ENCODE assay signal across 11 mouse cellular contexts in genomic region chrX:160767713-160768112, GRCm38 (mm10). TPM values are rescaled to one million over a fixed set of nuclear protein-coding genes. Genes with fewer than 3 reads are reported as not detected.
DNase-seq lines count a peak whose midpoint lies in the region; ATAC-seq and TF ChIP-seq lines count a peak whose summit lies in the region.
"Had no signal": no experiment of that assay in that cellular context is flagged by ENCODE, and none has a peak within 500 bp of the region (broad histone marks: within the 10 kb centered on the region; RNA-seq: fewer than 3 reads in every experiment).

Gene Rs1, plus strand, starts transcription at chrX:160768013.

- no peaks in the 10 kb centered on the region for H3K36me3 ChIP-seq in heart, embryonic 14.5 days (ENCODE audit: control insufficient read depth, insufficient read depth, low read length)
- H3K36me3 ChIP-seq in MEL (ENCODE audit: control insufficient read depth in 1 of 2, insufficient read depth in 2 of 2, low read length in 2 of 2) = peaks cover 0 to 6% of the 10 kb centered on the region in 2 experiments; a peak in 2 of 4 replicates
- H3K36me3 ChIP-seq in forebrain, postnatal 0 days (ENCODE audit: insufficient read depth) = no peaks in the 10 kb centered on the region
- H3K36me3 ChIP-seq in liver, embryonic 16.5 days (ENCODE audit: control insufficient read depth, insufficient read depth) = no peaks in the 10 kb centered on the region

- peak within 1 kb of the TSS; percentile 52 for H3K4me2 ChIP-seq in heart, embryonic 14.5 days (ENCODE audit: low read length)
- peak within 1 kb of the TSS; percentile 44 for H3K4me2 ChIP-seq in forebrain, postnatal 0 days (ENCODE audit: low read depth)
- H3K4me2 ChIP-seq in liver, embryonic 16.5 days (ENCODE audit: low read depth, low read length) = peak within 1 kb of the TSS; percentile 58

- no peaks in the 10 kb centered on the region for H3K27me3 ChIP-seq in heart, embryonic 14.5 days (ENCODE audit: control insufficient read depth, insufficient read depth, low read length)
- no peaks in the 10 kb centered on the region for H3K27me3 ChIP-seq in MEL (ENCODE audit: control insufficient read depth in 1 of 2, insufficient read depth in 2 of 2, low read length in 2 of 2)
- no peaks in the 10 kb centered on the region for H3K27me3 ChIP-seq in forebrain, postnatal 0 days (ENCODE audit: insufficient read depth, low read length)
- H3K27me3 ChIP-seq in liver, embryonic 16.5 days (ENCODE audit: control insufficient read depth, insufficient read depth, low read depth, low read length) = no peaks in the 10 kb centered on the region

- H3K27ac ChIP-seq in heart, embryonic 14.5 days (replicated peaks in 1 of 2; ENCODE audit: control insufficient read depth in 1 of 2, insufficient read depth in 1 of 2, low read depth in 2 of 2, low read length in 2 of 2) = no peak within 1 kb of the TSS
- no peak within 1 kb of the TSS for H3K27ac ChIP-seq in MEL (ENCODE audit: control insufficient read depth, low read depth, low read length)
- H3K27ac ChIP-seq in forebrain, postnatal 0 days (ENCODE audit: low read depth, low read length) = no peak within 1 kb of the TSS
- no peak within 1 kb of the TSS for H3K27ac ChIP-seq in liver, embryonic 16.5 days (ENCODE audit: low read length)

- no peak for TF ChIP-seq RAD21 in MEL (IDR thresholded peaks at IDR 0.05; ENCODE audit: low read depth, low read length)

- 0 out of 2 replicates have a peak within 1 kb of the TSS, but pooled peaks have one; percentile 63 for H3K9ac ChIP-seq in heart, embryonic 14.5 days (ENCODE audit: low read length)
- peak within 1 kb of the TSS; percentile 91 for H3K9ac ChIP-seq in MEL (ENCODE audit: control insufficient read depth, low read depth, low read length, poor library complexity, severe bottlenecking)
- no peak within 1 kb of the TSS for H3K9ac ChIP-seq in forebrain, postnatal 0 days
- H3K9ac ChIP-seq in liver, embryonic 16.5 days (ENCODE audit: low read depth, low read length) = no peak within 1 kb of the TSS

- peak within 1 kb of the TSS in 1 of 2 experiments; percentile 49; a peak in 1 of 4 replicates for H3K4me3 ChIP-seq in heart, embryonic 14.5 days (ENCODE audit: control insufficient read depth in 1 of 2, insufficient read depth in 1 of 2, low read depth in 1 of 2, low read length in 2 of 2)
- peak within 1 kb of the TSS; percentile 38 to 69 for H3K4me3 ChIP-seq in MEL (ENCODE audit: control insufficient read depth in 1 of 2, insufficient read depth in 1 of 2, low read depth in 2 of 2, low read length in 2 of 2)
- peak within 1 kb of the TSS; percentile 45 for H3K4me3 ChIP-seq in forebrain, postnatal 0 days (ENCODE audit: low read depth, low read length)
- peak within 1 kb of the TSS; percentile 67 for H3K4me3 ChIP-seq in liver, embryonic 16.5 days (ENCODE audit: low read depth, low read length)

- no peak for TF ChIP-seq EP300 in MEL (IDR thresholded peaks at IDR 0.05; ENCODE audit: low read depth in 1 of 2, low read length in 2 of 2)

- 77% methylated on average over 2 of the region's 2 CpGs for WGBS in heart, embryonic 14.5 days
- WGBS in forebrain, postnatal 0 days = 84% methylated on average over 2 of the region's 2 CpGs
- WGBS in liver, embryonic 16.5 days (ENCODE audit: insufficient replicate concordance) = 72% methylated on average over 2 of the region's 2 CpGs

- DNase-seq in heart, adult 18-20 months = no peak
- no peak for DNase-seq in MEL (ENCODE audit: low read depth, low spot score)
- DNase-seq in forebrain, postnatal 0 days = no peak
- no peak for DNase-seq in left cerebral cortex, adult 11 months (ENCODE audit: low spot score)
- no peak for DNase-seq in gastrocnemius, postnatal 14 days
- no peak for DNase-seq in right cerebral cortex, postnatal 36 days (ENCODE audit: low spot score in 2 of 2)
- DNase-seq: cerebellum, adult 8-10 months; lung, postnatal 36 days; right cerebral cortex, postnatal 14 days had no signal

- intact Hi-C loops in gastrocnemius, postnatal 14 days (cut with DNase I; ENCODE audit: low total_unique reads) = no loop called here

- H3K79me2 ChIP-seq in MEL (ENCODE audit: control insufficient read depth, insufficient read depth, low read length, poor library complexity) = no peaks in the 10 kb centered on the region; the same call in 1 of the 2 replicates

- peaks cover 0 to 4% of the 10 kb centered on the region in 2 experiments; a peak in 1 of 4 replicates for H3K4me1 ChIP-seq in heart, embryonic 14.5 days (ENCODE audit: control insufficient read depth in 2 of 2, insufficient read depth in 2 of 2, low read length in 2 of 2)
- H3K4me1 ChIP-seq in MEL (ENCODE audit: control insufficient read depth in 1 of 2, insufficient read depth in 2 of 2, low read length in 2 of 2) = no peaks in the 10 kb centered on the region
- no peaks in the 10 kb centered on the region for H3K4me1 ChIP-seq in forebrain, postnatal 0 days (ENCODE audit: insufficient read depth)
- H3K4me1 ChIP-seq in liver, embryonic 16.5 days (ENCODE audit: control insufficient read depth, low read depth, low read length) = no peaks in the 10 kb centered on the region; the same call in 1 of the 2 replicates

- ATAC-seq in heart, embryonic 14.5 days (ENCODE audit: insufficient number of reproducible peaks, insufficient read depth, low FRiP score, low read depth) = no peak
- no peak for ATAC-seq in forebrain, postnatal 0 days
- ATAC-seq in liver, embryonic 16.5 days (ENCODE audit: low read depth) = no peak

- no peak for TF ChIP-seq POLR2A in MEL (IDR thresholded peaks at IDR 0.05; ENCODE audit: control insufficient read depth in 1 of 2, insufficient read depth in 1 of 2, low read depth in 1 of 2, low read length in 2 of 2, poor library complexity in 1 of 2)

- no peak for TF ChIP-seq CTCF in MEL (IDR thresholded peaks at IDR 0.05 in 2 of 3, conservative IDR thresholded peaks at IDR 0.05 in 1 of 3; ENCODE audit: control insufficient read depth in 1 of 3, insufficient read depth in 1 of 3, low read depth in 2 of 3, low read length in 3 of 3, poor library complexity in 1 of 3, severe bottlenecking in 1 of 3)
- TF ChIP-seq CTCF in forebrain, postnatal 0 days (IDR thresholded peaks at IDR 0.05; ENCODE audit: low read depth) = no peak

- H3K9me3 ChIP-seq in heart, embryonic 14.5 days (ENCODE audit: control insufficient read depth, low read length) = no peaks in the 10 kb centered on the region
- no peaks in the 10 kb centered on the region for H3K9me3 ChIP-seq in MEL (replicated peaks; ENCODE audit: insufficient read depth, low read length)
- no peaks in the 10 kb centered on the region for H3K9me3 ChIP-seq in forebrain, postnatal 0 days (ENCODE audit: low read length)
- H3K9me3 ChIP-seq in liver, embryonic 16.5 days (replicated peaks; ENCODE audit: control insufficient read depth, low read length) = no peaks in the 10 kb centered on the region

TF ChIP-seq in MEL, 35 proteins besides CTCF, POLR2A, EP300 and RAD21:
- TF ChIP-seq USF1 (IDR thresholded peaks at IDR 0.05; ENCODE audit: low read depth, low read length) (no peak), MAX (IDR thresholded peaks at IDR 0.05; ENCODE audit: low read length) (no peak), MEF2A (IDR thresholded peaks at IDR 0.05; ENCODE audit: extremely low read depth, insufficient replicate concordance, low read depth, low read length, poor library complexity, severe bottlenecking) (no peak), POLR2AphosphoS5 (IDR thresholded peaks at IDR 0.05; ENCODE audit: borderline replicate concordance, low read depth, low read length) (no peak), USF2 (IDR thresholded peaks at IDR 0.05; ENCODE audit: borderline replicate concordance in 1 of 2, insufficient read depth in 1 of 2, low read depth in 1 of 2, low read length in 2 of 2) (no peak)

RNA-seq across cellular contexts. Expression of gene Rs1, which starts in this region (rescaled TPM):
- polyA plus RNA-seq in heart, embryonic 14.5 days (2014; fragmentation: Nextera tagmentation; extraction: Ambion mirVana) = 0.05 TPM in 1 of 2 replicates, not detected in the other
- total RNA-seq in heart, adult 18-20 months (2021) = under 1 TPM; 0.12 to 0.18 TPM
- not detected in 2 replicates for total RNA-seq in MEL (2012; rRNA removed)
- under 1 TPM in 1 of 2 experiments, not detected in 1; 0.03 TPM for polyA plus RNA-seq in MEL (2012; ENCODE audit: insufficient read depth in 1 of 2, insufficient read length in 2 of 2, low read depth in 1 of 2, low replicate concordance in 2 of 2, missing spikeins in 1 of 2)
- not detected in 2 replicates for total RNA-seq in forebrain, postnatal 0 days (2014; rRNA removed)
- 0.02 TPM in 1 of 2 replicates, not detected in the other for polyA plus RNA-seq in forebrain, postnatal 0 days (2015; fragmentation: Nextera tagmentation; extraction: Ambion mirVana)
- polyA plus RNA-seq in liver, embryonic 16.5 days (2015; fragmentation: Nextera tagmentation; extraction: Ambion mirVana) = not detected in 2 replicates
- total RNA-seq in gastrocnemius, postnatal 14 days (2021) = under 1 TPM; 0.08 to 0.09 TPM

Comparison
In these comparisons a context has a peak if more than half of its experiments do, and no peak if none do; other contexts are left out.
1. H3K9ac ChIP-seq: peak in heart, embryonic 14.5 days (single experiment) and MEL (single experiment); none in forebrain, postnatal 0 days (single experiment) and liver, embryonic 16.5 days (single experiment).
2. Peak in every context shown above with its lines, with median percentiles within 50 percentile points of each other: H3K4me2 ChIP-seq.